In genomic region chr4:107952845-107953244, GRCm38 (mm10) we compare ENCODE assay signal across 21 mouse cellular contexts. TPM values are rescaled to one million over a fixed set of nuclear protein-coding genes. Genes with fewer than 3 reads are reported as not detected.
DNase-seq lines count a peak whose midpoint lies in the region; ATAC-seq and TF ChIP-seq lines count a peak whose summit lies in the region.
"Had no signal": no experiment of that assay in that cellular context is flagged by ENCODE, and none has a peak within 500 bp of the region (broad histone marks: within the 10 kb centered on the region; RNA-seq: fewer than 3 reads in every experiment).

No protein-coding gene starts in this region.

- H3K9me3 ChIP-seq in lung, postnatal 0 days (ENCODE audit: low read length): no peaks in the 10 kb centered on the region
- H3K9me3 ChIP-seq: embryonic facial prominence, embryonic 15.5 days; forebrain, embryonic 12.5 days; heart, embryonic 10.5 days; intestine, embryonic 15.5 days; liver, embryonic 15.5 days had no signal

- no peak for TF ChIP-seq EP300 in lung, postnatal 0 days (IDR thresholded peaks at IDR 0.05)

- no peaks in the 10 kb centered on the region for H3K4me1 ChIP-seq in kidney, adult 2 months (ENCODE audit: control insufficient read depth, insufficient read depth, low read length)
- H3K4me1 ChIP-seq in lung, postnatal 0 days (ENCODE audit: insufficient read depth, low read depth, low read length): no peaks in the 10 kb centered on the region
- H3K4me1 ChIP-seq: forebrain, embryonic 12.5 days; heart, embryonic 10.5 days; intestine, embryonic 15.5 days; liver, embryonic 15.5 days had no signal

- no peak overlapping the region for H3K4me3 ChIP-seq in kidney, adult 2 months (ENCODE audit: insufficient read depth, low read depth, low read length)
- H3K4me3 ChIP-seq in lung, postnatal 0 days (ENCODE audit: low read depth, low read length): no peak overlapping the region
- H3K4me3 ChIP-seq: embryonic facial prominence, embryonic 15.5 days; forebrain, embryonic 12.5 days; heart, embryonic 10.5 days; intestine, embryonic 15.5 days; liver, embryonic 15.5 days; myocyte had no signal

- DNase-seq in cerebellum, postnatal 10 days: peak; percentile 38 to 49
- DNase-seq in kidney, adult 2 months: peak; percentile 45
- no peak for DNase-seq in kidney, adult 11 months
- DNase-seq in lung, postnatal 0 days (ENCODE audit: low spot score): no peak
- DNase-seq in lung, postnatal 14 days: no peak
- peak; percentile 43 for DNase-seq in brain, adult 2 months (ENCODE audit: low read depth, low spot score)
- no peak for DNase-seq in adrenal gland, adult 2 months
- DNase-seq: adrenal gland, postnatal 14 days; cerebellum, postnatal 25 days; heart, postnatal 4 days; layer of hippocampus, adult 9-11 months; left cerebral cortex, postnatal 4 days; right cerebral cortex, postnatal 14 days had no signal

- no peak for TF ChIP-seq CTCF in kidney, adult 2 months (conservative IDR thresholded peaks at IDR 0.05; ENCODE audit: insufficient read depth, insufficient read length, low read depth, low read length)
- peak; percentile 53 for TF ChIP-seq CTCF in lung, postnatal 0 days (IDR thresholded peaks at IDR 0.05)

- no peak overlapping the region for H3K4me2 ChIP-seq in lung, postnatal 0 days (replicated peaks; ENCODE audit: low read depth, low read length)
- H3K4me2 ChIP-seq: embryonic facial prominence, embryonic 15.5 days; forebrain, embryonic 12.5 days; intestine, embryonic 15.5 days; liver, embryonic 15.5 days had no signal

- ATAC-seq in cerebellum, adult (ENCODE audit: insufficient number of reproducible peaks, low FRiP score, low TSS enrichment): no peak
- ATAC-seq in lung, postnatal 0 days: no peak
- ATAC-seq: intestine, embryonic 15.5 days had no signal

- no peaks in the 10 kb centered on the region for H3K36me3 ChIP-seq in kidney, adult 2 months (ENCODE audit: control insufficient read depth, insufficient read depth, low read length)
- H3K36me3 ChIP-seq in lung, postnatal 0 days (ENCODE audit: insufficient read depth, low read length): no peaks in the 10 kb centered on the region
- H3K36me3 ChIP-seq: embryonic facial prominence, embryonic 15.5 days; forebrain, embryonic 12.5 days; heart, embryonic 10.5 days; intestine, embryonic 15.5 days; liver, embryonic 15.5 days had no signal

- H3K9ac ChIP-seq in lung, postnatal 0 days (replicated peaks; ENCODE audit: low read depth): no peak overlapping the region
- H3K9ac ChIP-seq: embryonic facial prominence, embryonic 15.5 days; forebrain, embryonic 12.5 days; intestine, embryonic 15.5 days; liver, embryonic 15.5 days had no signal

- TF ChIP-seq POLR2A in kidney, adult 2 months (IDR thresholded peaks at IDR 0.05; ENCODE audit: low read depth, low read length): no peak

- H3K27me3 ChIP-seq in kidney, adult 2 months (replicated peaks; ENCODE audit: control insufficient read depth, insufficient read depth, low read length): no peaks in the 10 kb centered on the region
- no peaks in the 10 kb centered on the region for H3K27me3 ChIP-seq in lung, postnatal 0 days (replicated peaks; ENCODE audit: insufficient read depth, low read length)
- H3K27me3 ChIP-seq: embryonic facial prominence, embryonic 15.5 days; forebrain, embryonic 12.5 days; intestine, embryonic 15.5 days; liver, embryonic 15.5 days had no signal

- no peak overlapping the region for H3K27ac ChIP-seq in kidney, adult 2 months (ENCODE audit: insufficient read depth, low read depth, low read length)
- no peak overlapping the region for H3K27ac ChIP-seq in lung, postnatal 0 days (ENCODE audit: low read length)
- H3K27ac ChIP-seq: embryonic facial prominence, embryonic 15.5 days; forebrain, embryonic 12.5 days; heart, embryonic 10.5 days; intestine, embryonic 15.5 days; liver, embryonic 15.5 days had no signal

RNA-seq across cellular contexts. Expression of gene Slc1a7, which starts 15.3 kb away (rescaled TPM):
- 0.03 and 0.16 TPM in 2 replicates for polyA plus RNA-seq in kidney, adult 2 months (2012; rRNA removed)
- polyA plus RNA-seq in lung, postnatal 0 days (2015; fragmentation: Nextera tagmentation; extraction: Ambion mirVana): 0.17 and 0.48 TPM in 2 replicates
- total RNA-seq in adrenal gland, adult 2 months (2021): under 1 TPM; 0.20 to 0.48 TPM
- 0.20 and 0.22 TPM in 2 replicates for polyA plus RNA-seq in adrenal gland, adult 2 months (2012; rRNA removed)
- total RNA-seq: heart, postnatal 4 days; left cerebral cortex, postnatal 4 days; megakaryocyte-erythroid progenitor cell, adult 5-6 weeks had no signal
- polyA plus RNA-seq: forebrain, embryonic 12.5 days; heart, embryonic 10.5 days; liver, embryonic 15.5 days had no signal

RNA-seq across cellular contexts. Expression of gene Cpt2, which starts 29.4 kb away (rescaled TPM):
- polyA plus RNA-seq in kidney, adult 2 months (2012; rRNA removed): 169 and 173 TPM in 2 replicates
- 32.2 and 33.9 TPM in 2 replicates for polyA plus RNA-seq in lung, postnatal 0 days (2015; fragmentation: Nextera tagmentation; extraction: Ambion mirVana)
- 100 to 1,000 TPM; 231 to 235 TPM for total RNA-seq in adrenal gland, adult 2 months (2021)
- 475 and 582 TPM in 2 replicates for polyA plus RNA-seq in adrenal gland, adult 2 months (2012; rRNA removed)

Comparison
In these comparisons a context has a peak if more than half of its experiments do, and no peak if none do; other contexts are left out.
1. DNase-seq: peak in cerebellum, postnatal 10 days (2 of 2), kidney, adult 2 months (single experiment) and brain, adult 2 months (single experiment); none in kidney, adult 11 months (single experiment), lung, postnatal 0 days (single experiment), lung, postnatal 14 days (single experiment) and adrenal gland, adult 2 months (single experiment).